Mouse (Mus musculus) cerebellum, adult 2 months (tissue): Measurements from ENCODE around the gene Gpr107. TPM values are rescaled to one million over a fixed set of nuclear protein-coding genes. Genes with fewer than 3 reads are reported as not detected.

ENCODE experiments used
- DNase-seq, 2 experiments: peaks; one replicate each; pipeline ENCODE4 v3.0.0; 2021
- H3K27ac ChIP-seq: fragments of 200-500 bp; 2 replicates; pipeline ENCODE4 v1.5.1; 2012; ENCODE audit warnings: low read length, control low read depth, inconsistent platforms; ENCODE audit not compliant: insufficient read depth
- H3K27me3 ChIP-seq: fragments of 200-500 bp; 2 replicates; pipeline ENCODE4 v1.6.1; 2012; ENCODE audit warnings: inconsistent platforms, mild to moderate bottlenecking, low read length, moderate library complexity; ENCODE audit not compliant: control insufficient read depth, insufficient read depth
- H3K4me1 ChIP-seq: fragments of 200-500 bp; 2 replicates; pipeline ENCODE4 v1.6.1; 2011; ENCODE audit warnings: low read length; ENCODE audit not compliant: control insufficient read depth, insufficient read depth
- H3K4me3 ChIP-seq: fragments of 200-500 bp; replicated peaks from 2 replicates; pipeline ENCODE3; 2011; ENCODE audit warnings: mild to moderate bottlenecking, low read depth, low read length, control low read depth; ENCODE audit not compliant: insufficient read depth
- CTCF ChIP-seq: fragments of 200-500 bp; IDR thresholded peaks from 2 replicates; pipeline ENCODE4 v1.5.1; 2011; ENCODE audit warnings: low read depth, mild to moderate bottlenecking, control low read depth, low read length, moderate library complexity, borderline replicate concordance; ENCODE audit not compliant: insufficient read depth
- POLR2A ChIP-seq: fragments of 200-500 bp; IDR thresholded peaks from 2 replicates; pipeline ENCODE4 v1.6.1; 2011; ENCODE audit warnings: low read length, control low read depth, borderline replicate concordance; ENCODE audit not compliant: insufficient read depth
- WGBS: fragments of 180-500 bp; shearing (Covaris S2); methylation state at CpG from one replicate; pipeline ENCODE4 v1.1.7; 2018; 5-methylcytosine and 5-hydroxymethylcytosine counted together
- polyA plus RNA-seq: library from polyadenylated mRNA; depleted of rRNA; stranded (reverse); fragments of >200 nt; gene quantifications from 2 replicates; pipeline ENCODE4 v1.2.3, GENCODE M21; 2012

The Gpr107 gene
- polyA plus RNA-seq, 1 experiment, result 30.0 TPM

DNA sequence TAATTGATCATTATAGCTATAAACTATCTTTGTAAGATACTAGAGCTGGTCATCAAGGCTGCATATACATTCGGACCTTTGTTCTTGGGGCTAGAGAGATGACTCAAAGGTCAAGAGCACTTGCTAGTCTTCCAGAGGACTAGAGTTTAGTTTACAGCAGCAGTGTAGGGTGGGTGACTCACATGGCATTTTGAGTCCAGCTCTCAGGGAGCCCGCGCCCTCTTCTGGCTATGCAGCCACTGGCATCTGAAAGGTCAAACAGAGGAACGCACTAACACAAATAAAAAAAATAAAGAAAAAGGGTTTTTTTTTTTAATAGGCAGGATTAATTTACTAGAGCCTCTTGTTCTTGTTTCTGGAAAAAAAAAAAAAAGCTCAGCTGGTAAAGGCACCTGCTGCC is 57.4 kb downstream of the Gpr107 start:
- no peaks in the 10 kb centered on the region for H3K27me3 ChIP-seq
- TF ChIP-seq POLR2A, result no peak
- no peak for TF ChIP-seq CTCF
- 94% methylated on average over 4 of the region's 4 CpGs for WGBS
- DNase-seq, result no peak
- H3K4me1 ChIP-seq, result no peaks in the 10 kb centered on the region
- no peak overlapping the region for H3K4me3 ChIP-seq
- H3K27ac ChIP-seq, result no peak overlapping the region

DNA sequence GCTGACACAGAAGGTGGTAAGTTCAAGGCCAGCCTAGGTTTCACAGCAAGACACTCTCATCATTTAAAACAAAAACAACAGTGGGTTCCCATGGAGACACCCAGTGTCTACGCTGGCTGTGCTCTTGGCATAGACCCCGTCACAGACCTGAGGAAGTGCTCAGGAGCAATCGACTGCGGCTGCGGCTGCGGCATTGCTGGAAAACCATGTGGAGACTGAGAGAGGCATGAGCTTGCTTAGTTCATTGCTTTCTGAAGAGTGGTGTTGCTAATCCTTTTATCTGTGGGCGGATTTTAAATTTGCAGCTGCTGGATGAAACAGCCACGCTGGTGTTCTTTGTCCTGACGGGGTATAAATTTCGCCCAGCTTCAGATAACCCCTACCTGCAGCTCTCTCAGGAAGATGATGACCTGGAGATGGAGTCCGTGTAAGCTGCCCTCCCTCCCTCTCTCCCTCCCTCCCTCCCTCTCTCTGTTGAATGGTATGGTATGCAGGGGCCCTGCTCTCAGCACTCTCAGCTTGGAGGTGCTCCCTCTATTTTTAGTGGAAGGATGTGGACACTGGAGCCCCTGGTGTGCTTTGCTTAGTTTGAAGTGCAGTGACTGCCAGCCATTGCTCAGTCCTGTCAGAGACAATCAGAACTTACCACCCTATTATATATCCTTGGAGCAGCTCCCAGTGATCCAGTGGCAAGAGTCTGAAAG is 58.2 kb downstream of the Gpr107 start:
- TF ChIP-seq CTCF, result no peak
- TF ChIP-seq POLR2A, result no peak
- 54% methylated on average over 11 of the region's 11 CpGs for WGBS
- H3K4me1 ChIP-seq, result no peaks in the 10 kb centered on the region
- no peaks in the 10 kb centered on the region for H3K27me3 ChIP-seq
- H3K4me3 ChIP-seq, result no peak overlapping the region
- DNase-seq, result no peak
- no peak overlapping the region for H3K27ac ChIP-seq

DNA sequence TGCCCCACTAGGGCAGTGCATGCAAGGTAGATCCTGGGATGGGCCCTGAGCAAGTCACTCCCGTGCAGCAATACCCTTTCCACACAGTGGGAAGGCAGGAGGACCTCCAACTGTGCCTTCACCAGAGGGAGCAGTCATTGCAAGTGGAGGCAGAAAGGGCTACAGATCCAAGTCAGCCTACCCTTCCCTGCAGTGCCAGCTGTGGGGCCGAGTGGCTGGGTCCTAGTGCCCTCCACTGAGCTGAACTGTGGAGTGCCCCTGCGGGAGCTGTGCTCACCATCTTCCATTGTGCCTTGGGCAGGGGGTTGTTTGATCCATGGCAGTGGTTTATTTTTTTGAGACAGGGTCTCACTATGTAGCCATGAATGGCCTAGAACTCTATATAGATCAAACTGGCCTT is 59.1 kb downstream of the Gpr107 start:
- no peaks in the 10 kb centered on the region for H3K27me3 ChIP-seq
- H3K4me3 ChIP-seq, result no peak overlapping the region
- 45% methylated on average over 3 of the region's 3 CpGs for WGBS
- no peak for DNase-seq
- H3K27ac ChIP-seq, result no peak overlapping the region
- TF ChIP-seq CTCF (no peak), POLR2A (no peak)
- no peaks in the 10 kb centered on the region for H3K4me1 ChIP-seq

DNA sequence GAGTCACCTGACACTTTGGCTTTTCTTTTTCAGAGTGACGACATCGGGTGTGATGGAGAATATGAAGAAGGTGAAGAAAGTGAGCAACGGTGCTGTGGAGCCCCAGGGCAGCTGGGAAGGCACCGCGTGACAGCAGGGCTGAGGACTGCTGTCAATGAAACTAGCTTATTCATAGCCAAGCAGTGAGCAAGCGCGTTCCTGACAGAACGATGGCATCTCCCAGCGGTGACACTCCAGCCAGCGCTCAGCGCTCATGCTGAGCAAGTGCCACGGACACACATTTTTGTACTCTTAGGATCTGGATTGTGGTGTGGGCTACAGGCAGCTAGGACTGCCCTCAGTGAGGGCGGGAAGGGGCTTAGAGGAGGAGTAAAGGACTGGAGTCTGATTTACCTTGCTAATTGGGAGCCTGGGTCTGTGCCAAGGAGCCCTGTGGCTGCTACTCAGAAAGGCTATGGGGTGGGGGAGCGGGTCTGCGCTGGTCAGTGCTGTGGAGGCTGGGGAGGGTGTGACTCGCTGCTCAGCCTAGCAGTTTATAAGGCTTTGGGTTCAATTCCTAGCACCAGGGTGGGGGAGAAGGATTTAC is 62.2 kb downstream of the Gpr107 start:
- TF ChIP-seq POLR2A (no peak), CTCF (no peak)
- no peaks in the 10 kb centered on the region for H3K27me3 ChIP-seq
- DNase-seq, result no peak
- WGBS, result 44% methylated on average over 16 of the region's 16 CpGs
- H3K27ac ChIP-seq, result no peak overlapping the region
- no peaks in the 10 kb centered on the region for H3K4me1 ChIP-seq
- H3K4me3 ChIP-seq, result no peak overlapping the region

DNA sequence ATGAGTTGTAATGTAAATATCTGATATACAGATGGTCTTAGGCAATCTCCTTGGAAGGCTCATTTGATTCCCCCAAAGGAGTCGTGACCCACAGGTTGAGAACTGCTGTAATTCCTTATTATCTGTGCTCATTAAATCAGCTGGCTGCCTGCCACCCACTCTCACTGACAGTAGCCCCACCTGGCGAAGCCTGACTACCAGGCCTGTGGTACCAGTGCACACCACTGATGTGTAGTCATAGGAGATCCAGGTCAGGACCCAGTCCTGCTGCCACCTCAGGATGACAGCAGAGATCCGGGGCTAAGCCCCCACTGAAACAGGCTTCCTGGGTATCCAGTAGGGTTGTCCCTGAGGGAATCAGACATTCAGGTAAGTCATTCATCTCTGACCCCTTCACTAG is 66.5 kb downstream of the Gpr107 start:
- Histone ChIP-seq H3K4me1 (no peaks in the 10 kb centered on the region), H3K27ac (no peak overlapping the region), H3K27me3 (no peaks in the 10 kb centered on the region), H3K4me3 (no peak overlapping the region)
- no peak for DNase-seq
- WGBS, result 62% methylated on average over 3 of the region's 3 CpGs
- no peak for TF ChIP-seq POLR2A
- no peak for TF ChIP-seq CTCF

DNA sequence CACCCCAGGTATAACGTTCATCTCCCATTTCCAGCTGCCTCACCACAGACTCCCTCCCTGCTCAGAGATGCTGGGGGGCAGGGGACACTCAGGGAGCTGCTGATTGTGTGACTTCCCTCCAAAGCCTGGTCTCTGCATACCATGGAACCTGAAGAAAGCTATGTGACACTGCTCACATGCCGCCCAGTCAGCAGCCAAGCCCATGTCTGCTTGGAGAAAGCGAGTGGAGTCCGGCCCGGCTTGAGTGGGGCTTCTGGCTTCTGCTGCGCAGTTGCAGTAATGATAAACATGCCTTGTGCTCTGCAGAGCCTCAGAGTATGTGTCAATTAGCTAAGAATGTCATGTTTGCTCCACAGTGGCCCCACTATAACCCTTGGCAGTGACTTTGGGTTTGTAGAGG is 67.4 kb downstream of the Gpr107 start:
- TF ChIP-seq CTCF, result no peak
- no peak for TF ChIP-seq POLR2A
- H3K4me1 ChIP-seq, result no peaks in the 10 kb centered on the region
- no peaks in the 10 kb centered on the region for H3K27me3 ChIP-seq
- 85% methylated on average over 6 of the region's 6 CpGs for WGBS
- H3K27ac ChIP-seq, result no peak overlapping the region
- DNase-seq, result no peak
- H3K4me3 ChIP-seq, result no peak overlapping the region

DNA sequence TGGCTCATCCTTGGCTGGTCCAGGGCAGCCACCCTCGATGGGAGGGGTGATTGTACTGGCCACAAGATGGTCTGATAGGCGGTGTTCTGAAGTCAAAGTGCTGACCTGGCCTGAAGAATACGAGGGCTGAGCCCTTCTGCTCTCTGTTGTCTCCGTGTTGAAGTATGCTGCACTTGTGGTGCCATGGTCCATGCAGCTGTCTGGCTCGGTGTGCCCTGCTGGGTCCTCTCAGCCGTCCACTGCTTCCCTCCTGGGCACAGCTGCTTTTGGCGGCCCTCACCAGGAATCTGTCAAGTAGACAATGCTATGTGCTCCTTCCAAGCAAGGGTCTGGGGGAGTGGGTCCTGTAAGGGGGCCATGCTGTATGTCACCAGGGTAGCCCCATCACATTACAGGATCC is 68.7 kb downstream of the Gpr107 start:
- TF ChIP-seq POLR2A (no peak), CTCF (no peak)
- Histone ChIP-seq H3K4me3 (no peak overlapping the region), H3K4me1 (no peaks in the 10 kb centered on the region), H3K27ac (no peak overlapping the region), H3K27me3 (no peaks in the 10 kb centered on the region)
- 19% methylated on average over 7 of the region's 7 CpGs for WGBS
- DNase-seq, result no peak

DNA sequence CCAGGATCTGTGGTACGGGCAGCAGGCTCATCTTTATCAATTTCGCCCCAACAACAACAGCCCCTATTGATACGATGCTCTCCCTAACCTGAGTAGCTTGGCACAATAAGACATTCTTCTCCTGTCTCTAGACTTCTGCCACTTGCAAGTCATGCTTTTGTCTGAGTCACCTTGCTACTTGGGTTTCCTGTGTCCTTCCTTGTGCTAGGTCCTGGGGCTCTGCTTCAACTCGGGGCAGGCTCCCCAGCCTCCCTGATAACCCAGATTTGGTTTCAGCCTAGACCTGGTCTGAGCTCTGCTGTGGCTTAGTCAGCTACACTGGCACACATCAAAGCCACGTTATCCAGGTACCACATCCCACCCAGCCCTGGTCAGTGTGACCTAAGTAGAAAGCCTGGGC is 69.5 kb downstream of the Gpr107 start:
- Histone ChIP-seq H3K4me1 (no peaks in the 10 kb centered on the region), H3K27ac (no peak overlapping the region), H3K27me3 (no peaks in the 10 kb centered on the region), H3K4me3 (no peak overlapping the region)
- no peak for TF ChIP-seq POLR2A
- TF ChIP-seq CTCF, result no peak
- no peak for DNase-seq
- 73% methylated on average over 5 of the region's 5 CpGs for WGBS
